Mouse (Mus musculus): Measurements from ENCODE around the gene Parp6. TPM values are rescaled to one million over a fixed set of nuclear protein-coding genes. Genes with fewer than 3 reads are reported as not detected.

The Parp6 gene
- total RNA-seq (2021), result 100 to 1,000 TPM; 152 to 159 TPM

- intact Hi-C loops (cut with DNase I), result loop anchor here (2.0 to 5.0 kb wide), 2 partner anchors 28 to 41 kb away; partner anchors contain the start of gene Pkm
- DNase-seq (ENCODE audit: low spot score in 2 of 2), result peak; percentile 100
These were observed at the start of gene Parp6 for GRCm38 (mm10) chr9:59616622-59617306. Gene Parp6, plus strand, starts transcription at chr9:59617284.

GRCm38 (mm10) chr9:59571852-59572251 lies 45.2 kb upstream of the Parp6 start:
- DNase-seq (ENCODE audit: low spot score in 2 of 2), result no peak
- intact Hi-C loops (cut with DNase I), result no loop called here

GRCm38 (mm10) chr9:59577401-59577800 lies 39.7 kb upstream of the Parp6 start:
- no peak for DNase-seq (ENCODE audit: low spot score in 2 of 2)
- intact Hi-C loops (cut with DNase I), result no loop called here

GRCm38 (mm10) chr9:59577844-59578504 lies 39.1 kb upstream of the Parp6 start, which contains the start of gene Celf6:
Gene Celf6, plus strand, starts transcription at chr9:59577917.
- intact Hi-C loops (cut with DNase I), result no loop called here
- peak; percentile 90 to 94 for DNase-seq (ENCODE audit: low spot score in 2 of 2)

- no peak for DNase-seq (ENCODE audit: low spot score in 2 of 2)
- intact Hi-C loops (cut with DNase I), result no loop called here
These were observed 38.6 kb upstream of the Parp6 start for GRCm38 (mm10) chr9:59578505-59578867.

GRCm38 (mm10) chr9:59584871-59585308 lies 32.2 kb upstream of the Parp6 start:
- peak; percentile 73 to 80 for DNase-seq (ENCODE audit: low spot score in 2 of 2)
- intact Hi-C loops (cut with DNase I), result loop anchor here (2.0 kb wide), 1 partner anchor 18 kb away; no protein-coding TSS in a partner anchor

- intact Hi-C loops (cut with DNase I), result loop anchor here (2.0 kb wide), 1 partner anchor 29 kb away; the partner anchor contains the start of gene Parp6
- peak in 1 of 2 experiments; percentile 19 for DNase-seq (ENCODE audit: low spot score in 2 of 2)
These were observed 28.8 kb upstream of the Parp6 start for GRCm38 (mm10) chr9:59588252-59588651.

GRCm38 (mm10) chr9:59588710-59589671 lies 28.1 kb upstream of the Parp6 start:
- intact Hi-C loops (cut with DNase I), result loop anchor here (2.0 kb wide), 1 partner anchor 28 kb away; the partner anchor contains the start of gene Parp6
- DNase-seq (ENCODE audit: low spot score in 2 of 2), result peak; percentile 74

GRCm38 (mm10) chr9:59589703-59590439 lies 27.2 kb upstream of the Parp6 start:
- intact Hi-C loops (cut with DNase I), result loop anchor here (2.0 kb wide), 1 partner anchor 27 kb away; the partner anchor contains the start of gene Parp6
- peak; percentile 58 to 74 for DNase-seq (ENCODE audit: low spot score in 2 of 2)

- intact Hi-C loops (cut with DNase I), result no loop called here
- DNase-seq (ENCODE audit: low spot score in 2 of 2), result no peak
These were observed 15.4 kb upstream of the Parp6 start for GRCm38 (mm10) chr9:59601661-59602060.

GRCm38 (mm10) chr9:59605967-59606366 lies 11.1 kb upstream of the Parp6 start:
- DNase-seq (ENCODE audit: low spot score in 2 of 2), result no peak
- intact Hi-C loops (cut with DNase I), result no loop called here

- no peak for DNase-seq (ENCODE audit: low spot score in 2 of 2)
These were observed 6.1 kb upstream of the Parp6 start for GRCm38 (mm10) chr9:59610950-59611349.

GRCm38 (mm10) chr9:59615797-59616196 lies 1.3 kb upstream of the Parp6 start:
- intact Hi-C loops (cut with DNase I), result loop anchor here (2.0 to 5.0 kb wide), 2 partner anchors 27 to 42 kb away; partner anchors contain the start of gene Pkm
- no peak for DNase-seq (ENCODE audit: low spot score in 2 of 2)

More at GRCm38 (mm10) chr9:59610950-59611349, 6.1 kb upstream of the Parp6 start:
- intact Hi-C loops (cut with DNase I), result no loop called here

- intact Hi-C loops (cut with DNase I), result loop anchor here (2.0 to 5.0 kb wide), 2 partner anchors 29 to 40 kb away; partner anchors contain the start of gene Pkm
These were observed 356 bp downstream of the Parp6 start for GRCm38 (mm10) chr9:59617307-59617973.

GRCm38 (mm10) chr9:59638372-59638771 lies 21.3 kb downstream of the Parp6 start:
- DNase-seq (ENCODE audit: low spot score in 2 of 2), result no peak
- intact Hi-C loops (cut with DNase I), result no loop called here

More at GRCm38 (mm10) chr9:59617307-59617973, 356 bp downstream of the Parp6 start:
- no peak for DNase-seq (ENCODE audit: low spot score in 2 of 2)

GRCm38 (mm10) chr9:59639936-59640335 lies 22.9 kb downstream of the Parp6 start:
- intact Hi-C loops (cut with DNase I), result no loop called here
- DNase-seq (ENCODE audit: low spot score in 2 of 2), result no peak

- intact Hi-C loops (cut with DNase I), result no loop called here
- no peak for DNase-seq (ENCODE audit: low spot score in 2 of 2)
These were observed 24.2 kb downstream of the Parp6 start for GRCm38 (mm10) chr9:59641320-59641719.

GRCm38 (mm10) chr9:59649911-59650310 lies 32.8 kb downstream of the Parp6 start:
- DNase-seq (ENCODE audit: low spot score in 2 of 2), result no peak
- intact Hi-C loops (cut with DNase I), result no loop called here

Measured in left cerebral cortex, postnatal 36 days (tissue).